Comparison of ENCODE assay signal across 24 mouse cellular contexts in genomic region chr6:108572646-108573045, GRCm38 (mm10).
DNase-seq lines count a peak whose midpoint lies in the region; ATAC-seq and TF ChIP-seq lines count a peak whose summit lies in the region.
"Had no signal": no experiment of that assay in that cellular context is flagged by ENCODE, and none has a peak within 500 bp of the region (broad histone marks: within the 10 kb centered on the region; RNA-seq: fewer than 3 reads in every experiment).

No protein-coding gene starts in this region.

- H3K4me2 ChIP-seq in stomach, embryonic 15.5 days: no peak overlapping the region
- H3K4me2 ChIP-seq in stomach, postnatal 0 days (replicated peaks; ENCODE audit: low read depth): no peak overlapping the region
- no peak overlapping the region for H3K4me2 ChIP-seq in lung, embryonic 14.5 days
- no peak overlapping the region for H3K4me2 ChIP-seq in hindbrain, embryonic 11.5 days (replicated peaks; ENCODE audit: low read depth, low read length)
- H3K4me2 ChIP-seq: heart, embryonic 13.5 days; hindbrain, embryonic 14.5 days; kidney, embryonic 15.5 days; midbrain, embryonic 12.5 days; neural tube, embryonic 12.5 days had no signal

- 44% methylated on average over 7 of the region's 7 CpGs for WGBS in stomach, embryonic 15.5 days
- 37% methylated on average over 7 of the region's 7 CpGs for WGBS in stomach, postnatal 0 days
- WGBS in lung, embryonic 14.5 days: 50% methylated on average over 7 of the region's 7 CpGs
- WGBS in hindbrain, embryonic 11.5 days: 51% methylated on average over 7 of the region's 7 CpGs
- 59% methylated on average over 7 of the region's 7 CpGs for WGBS in hindbrain, embryonic 10.5 days

- no peaks in the 10 kb centered on the region for H3K9me3 ChIP-seq in stomach, embryonic 15.5 days
- no peaks in the 10 kb centered on the region for H3K9me3 ChIP-seq in stomach, postnatal 0 days (ENCODE audit: control insufficient read depth, low read length)
- no peaks in the 10 kb centered on the region for H3K9me3 ChIP-seq in E14TG2a.4 (ENCODE audit: low read length)
- no peaks in the 10 kb centered on the region for H3K9me3 ChIP-seq in lung, embryonic 14.5 days (ENCODE audit: low read depth, low read length)
- no peaks in the 10 kb centered on the region for H3K9me3 ChIP-seq in hindbrain, embryonic 11.5 days (ENCODE audit: control insufficient read depth, low read length)
- no peaks in the 10 kb centered on the region for H3K9me3 ChIP-seq in hindbrain, embryonic 10.5 days
- H3K9me3 ChIP-seq: G1E; heart, embryonic 13.5 days; kidney, embryonic 15.5 days; midbrain, embryonic 12.5 days; neural tube, embryonic 12.5 days had no signal

- no peak overlapping the region for H3K9ac ChIP-seq in stomach, embryonic 15.5 days
- no peak overlapping the region for H3K9ac ChIP-seq in stomach, postnatal 0 days (ENCODE audit: low read length)
- no peak overlapping the region for H3K9ac ChIP-seq in lung, embryonic 14.5 days
- H3K9ac ChIP-seq in hindbrain, embryonic 11.5 days (ENCODE audit: low read depth, low read length): no peak overlapping the region
- H3K9ac ChIP-seq: heart, embryonic 13.5 days; hindbrain, embryonic 14.5 days; kidney, embryonic 15.5 days; midbrain, embryonic 12.5 days; neural tube, embryonic 12.5 days had no signal

- intact Hi-C loops in left cerebral cortex, postnatal 14 days (cut with DNase I): loop anchor here (5.0 kb wide), 1 partner anchor 90 kb away; the partner anchor contains the start of gene Bhlhe40

- TF ChIP-seq CTCF in stomach, postnatal 0 days (IDR thresholded peaks at IDR 0.05; ENCODE audit: low read depth): no peak
- TF ChIP-seq CTCF in E14TG2a.4 (conservative IDR thresholded peaks at IDR 0.05; ENCODE audit: low read length): no peak
- no peak for TF ChIP-seq CTCF in lung, embryonic 14.5 days (IDR thresholded peaks at IDR 0.05; ENCODE audit: low read depth)

- H3K4me3 ChIP-seq in stomach, embryonic 15.5 days (replicated peaks): no peak overlapping the region
- no peak overlapping the region for H3K4me3 ChIP-seq in stomach, postnatal 0 days (ENCODE audit: low read depth, low read length)
- H3K4me3 ChIP-seq in E14TG2a.4 (replicated peaks; ENCODE audit: low read length): peak overlapping the region; percentile 35
- no peak overlapping the region for H3K4me3 ChIP-seq in lung, embryonic 14.5 days (ENCODE audit: low read depth, low read length)
- H3K4me3 ChIP-seq in hindbrain, embryonic 11.5 days (ENCODE audit: low read depth, low read length): no peak overlapping the region
- no peak overlapping the region for H3K4me3 ChIP-seq in hindbrain, embryonic 10.5 days
- H3K4me3 ChIP-seq: heart, embryonic 13.5 days; kidney, embryonic 15.5 days; midbrain, embryonic 12.5 days; neural tube, embryonic 12.5 days had no signal

- DNase-seq in stomach, postnatal 0 days (ENCODE audit: low spot score): no peak
- peak; percentile 13 for DNase-seq in lung, embryonic 14.5 days
- DNase-seq in naive thymus-derived CD4-positive, alpha-beta T cell, adult 2 months (ENCODE audit: low read depth): peak; percentile 58
- DNase-seq in left cerebral cortex, postnatal 14 days (ENCODE audit: low spot score in 2 of 2): no peak
- no peak for DNase-seq in hindbrain, embryonic 11.5 days (ENCODE audit: low spot score)
- DNase-seq in hindbrain, embryonic 10.5 days (ENCODE audit: low spot score): no peak
- DNase-seq: adrenal gland, adult 2 months; cerebellum, adult 11 months; cerebellum, adult 9-11 months; gastrocnemius, postnatal 25 days; heart, adult 18-20 months; right cerebral cortex, adult 18-20 months; right cerebral cortex, postnatal 4 days; thymus, adult 2 months had no signal

- no peak for ATAC-seq in stomach, embryonic 15.5 days (ENCODE audit: insufficient read depth, low FRiP score, low read depth)
- no peak for ATAC-seq in stomach, postnatal 0 days (ENCODE audit: low FRiP score, low TSS enrichment)
- no peak for ATAC-seq in lung, embryonic 14.5 days (ENCODE audit: insufficient read depth)
- no peak for ATAC-seq in hindbrain, embryonic 11.5 days (ENCODE audit: low FRiP score)
- ATAC-seq: intestine, embryonic 16.5 days; Patski had no signal

- H3K36me3 ChIP-seq in stomach, embryonic 15.5 days: no peaks in the 10 kb centered on the region
- no peaks in the 10 kb centered on the region for H3K36me3 ChIP-seq in stomach, postnatal 0 days (ENCODE audit: control insufficient read depth, insufficient read depth, low read length)
- no peaks in the 10 kb centered on the region for H3K36me3 ChIP-seq in E14TG2a.4 (ENCODE audit: insufficient read depth, low read length)
- no peaks in the 10 kb centered on the region for H3K36me3 ChIP-seq in lung, embryonic 14.5 days (ENCODE audit: insufficient read depth)
- no peaks in the 10 kb centered on the region for H3K36me3 ChIP-seq in hindbrain, embryonic 11.5 days (ENCODE audit: control insufficient read depth, insufficient read depth, low read length)
- H3K36me3 ChIP-seq in hindbrain, embryonic 10.5 days: no peaks in the 10 kb centered on the region
- H3K36me3 ChIP-seq: G1E; heart, embryonic 13.5 days; kidney, embryonic 15.5 days; midbrain, embryonic 12.5 days; neural tube, embryonic 12.5 days had no signal

- no peak for TF ChIP-seq EP300 in stomach, postnatal 0 days (optimal IDR thresholded peaks at IDR 0.05)

- peak overlapping the region; percentile 28; the same call in 1 of the 2 replicates for H3K27ac ChIP-seq in stomach, embryonic 15.5 days
- H3K27ac ChIP-seq in stomach, postnatal 0 days (replicated peaks): no peak overlapping the region
- H3K27ac ChIP-seq in lung, embryonic 14.5 days (ENCODE audit: low read depth): no peak overlapping the region
- no peak overlapping the region for H3K27ac ChIP-seq in hindbrain, embryonic 11.5 days (ENCODE audit: low read depth, low read length)
- H3K27ac ChIP-seq in hindbrain, embryonic 10.5 days: no peak overlapping the region
- H3K27ac ChIP-seq: heart, embryonic 13.5 days; hindbrain, embryonic 14.5 days; kidney, embryonic 15.5 days; midbrain, embryonic 12.5 days; neural tube, embryonic 12.5 days had no signal

- H3K4me1 ChIP-seq in stomach, embryonic 15.5 days: peaks cover 20% of the 10 kb centered on the region
- H3K4me1 ChIP-seq in stomach, postnatal 0 days (replicated peaks; ENCODE audit: control insufficient read depth, insufficient read depth): peaks cover 2% of the 10 kb centered on the region; the same call in 1 of the 2 replicates
- peaks cover 58% of the 10 kb centered on the region for H3K4me1 ChIP-seq in E14TG2a.4 (replicated peaks; ENCODE audit: low read depth, low read length)
- peaks cover 12% of the 10 kb centered on the region for H3K4me1 ChIP-seq in lung, embryonic 14.5 days (ENCODE audit: insufficient read depth)
- H3K4me1 ChIP-seq in hindbrain, embryonic 11.5 days (replicated peaks; ENCODE audit: control insufficient read depth, insufficient read depth, low read length): no peaks in the 10 kb centered on the region
- H3K4me1 ChIP-seq in hindbrain, embryonic 10.5 days (replicated peaks): peaks cover 28% of the 10 kb centered on the region

- no peaks in the 10 kb centered on the region for H3K27me3 ChIP-seq in stomach, embryonic 15.5 days (replicated peaks)
- no peaks in the 10 kb centered on the region for H3K27me3 ChIP-seq in stomach, postnatal 0 days (ENCODE audit: control insufficient read depth, insufficient read depth, low read length)
- no peaks in the 10 kb centered on the region for H3K27me3 ChIP-seq in E14TG2a.4 (ENCODE audit: insufficient read depth, low read length)
- no peaks in the 10 kb centered on the region for H3K27me3 ChIP-seq in lung, embryonic 14.5 days (ENCODE audit: insufficient read depth, low read length)
- H3K27me3 ChIP-seq in hindbrain, embryonic 11.5 days (ENCODE audit: control insufficient read depth, insufficient read depth, low read length): no peaks in the 10 kb centered on the region
- H3K27me3 ChIP-seq in hindbrain, embryonic 10.5 days (ENCODE audit: insufficient read depth, poor library complexity, severe bottlenecking): no peaks in the 10 kb centered on the region; the same call in 1 of the 2 replicates
- H3K27me3 ChIP-seq: heart, embryonic 13.5 days; kidney, embryonic 15.5 days; neural tube, embryonic 12.5 days; Patski had no signal

Comparison
In these comparisons a context has a peak if more than half of its experiments do, and no peak if none do; other contexts are left out.
1. DNase-seq: peak in lung, embryonic 14.5 days (single experiment) and naive thymus-derived CD4-positive, alpha-beta T cell, adult 2 months (single experiment); none in stomach, postnatal 0 days (single experiment), left cerebral cortex, postnatal 14 days (0 of 2), hindbrain, embryonic 11.5 days (single experiment) and hindbrain, embryonic 10.5 days (single experiment).